Mouse (Mus musculus): ENCODE data around the gene Phf6. TPM values are rescaled to one million over a fixed set of nuclear protein-coding genes. Genes with fewer than 3 reads are reported as not detected.

Phf6 gene
- polyA plus RNA-seq, 1 experiment from 2014 or later = 35.8 TPM

- no peaks in the 10 kb centered on the region for H3K9me3 ChIP-seq
- no peak overlapping the region for H3K27ac ChIP-seq
- no peak overlapping the region for H3K9ac ChIP-seq
- H3K27me3 ChIP-seq = no peaks in the 10 kb centered on the region
- no peaks in the 10 kb centered on the region for H3K36me3 ChIP-seq
- 77% methylated on average over 1 of the region's 1 CpGs for WGBS
- no peaks in the 10 kb centered on the region for H3K4me1 ChIP-seq
- no peak overlapping the region for H3K4me3 ChIP-seq
- no peak overlapping the region for H3K4me2 ChIP-seq
- no peak for ATAC-seq (ENCODE audit: insufficient number of reproducible peaks, low FRiP score, low TSS enrichment, low read depth)
Measured at GRCm38 (mm10) chrX:52932161-52932560, 20.1 kb downstream of the Phf6 start.

- WGBS = 57% methylated on average over 2 of the region's 2 CpGs
- H3K4me1 ChIP-seq = no peaks in the 10 kb centered on the region
- no peaks in the 10 kb centered on the region for H3K9me3 ChIP-seq
- H3K9ac ChIP-seq = no peak overlapping the region
- H3K4me3 ChIP-seq = no peak overlapping the region
- ATAC-seq (ENCODE audit: insufficient number of reproducible peaks, low FRiP score, low TSS enrichment, low read depth) = no peak
- H3K27me3 ChIP-seq = no peaks in the 10 kb centered on the region
- no peaks in the 10 kb centered on the region for H3K36me3 ChIP-seq
- no peak overlapping the region for H3K4me2 ChIP-seq
- no peak overlapping the region for H3K27ac ChIP-seq
Measured at GRCm38 (mm10) chrX:52934496-52934895, 22.4 kb downstream of the Phf6 start.

- Histone ChIP-seq H3K9me3 (no peaks in the 10 kb centered on the region), H3K4me3 (no peak overlapping the region), H3K4me2 (no peak overlapping the region), H3K9ac (no peak overlapping the region), H3K27me3 (no peaks in the 10 kb centered on the region), H3K4me1 (no peaks in the 10 kb centered on the region), H3K36me3 (peaks cover 12% of the 10 kb centered on the region), H3K27ac (no peak overlapping the region)
- WGBS = 91% methylated on average over 5 of the region's 5 CpGs
- ATAC-seq (ENCODE audit: insufficient number of reproducible peaks, low FRiP score, low TSS enrichment, low read depth) = no peak
Measured at GRCm38 (mm10) chrX:52945509-52945908, 33.4 kb downstream of the Phf6 start.

- Histone ChIP-seq H3K4me2 (no peak overlapping the region), H3K36me3 (peaks cover 14% of the 10 kb centered on the region), H3K9ac (no peak overlapping the region), H3K4me3 (no peak overlapping the region), H3K9me3 (no peaks in the 10 kb centered on the region), H3K27me3 (no peaks in the 10 kb centered on the region), H3K4me1 (no peaks in the 10 kb centered on the region), H3K27ac (no peak overlapping the region)
- no peak for ATAC-seq (ENCODE audit: insufficient number of reproducible peaks, low FRiP score, low TSS enrichment, low read depth)
- 65% methylated on average over 2 of the region's 2 CpGs for WGBS
Measured at GRCm38 (mm10) chrX:52949713-52950112, 37.6 kb downstream of the Phf6 start.

GRCm38 (mm10) chrX:52956942-52957341 lies 44.9 kb downstream of the Phf6 start:
- H3K36me3 ChIP-seq = peaks cover 7% of the 10 kb centered on the region; the same call in 1 of the 2 replicates
- no peak overlapping the region for H3K4me3 ChIP-seq
- H3K9ac ChIP-seq = no peak overlapping the region
- H3K27ac ChIP-seq = no peak overlapping the region
- no peak for ATAC-seq (ENCODE audit: insufficient number of reproducible peaks, low FRiP score, low TSS enrichment, low read depth)
- no peaks in the 10 kb centered on the region for H3K27me3 ChIP-seq
- no peak overlapping the region for H3K4me2 ChIP-seq
- WGBS = 84% methylated on average over 4 of the region's 4 CpGs
- no peaks in the 10 kb centered on the region for H3K4me1 ChIP-seq
- H3K9me3 ChIP-seq = no peaks in the 10 kb centered on the region

- Histone ChIP-seq H3K27ac (no peak overlapping the region), H3K27me3 (no peaks in the 10 kb centered on the region), H3K9ac (no peak overlapping the region), H3K4me1 (no peaks in the 10 kb centered on the region), H3K4me2 (no peak overlapping the region), H3K36me3 (no peaks in the 10 kb centered on the region), H3K9me3 (no peaks in the 10 kb centered on the region), H3K4me3 (no peak overlapping the region)
- 71% methylated on average over 5 of the region's 5 CpGs for WGBS
- no peak for ATAC-seq (ENCODE audit: insufficient number of reproducible peaks, low FRiP score, low TSS enrichment, low read depth)
Measured at GRCm38 (mm10) chrX:52961559-52962110, 49.6 kb downstream of the Phf6 start.

- no peak overlapping the region for H3K27ac ChIP-seq
- no peak for ATAC-seq (ENCODE audit: insufficient number of reproducible peaks, low FRiP score, low TSS enrichment, low read depth)
- H3K9ac ChIP-seq = no peak overlapping the region
- no peaks in the 10 kb centered on the region for H3K9me3 ChIP-seq
- H3K4me3 ChIP-seq = no peak overlapping the region
- 75% methylated on average over 2 of the region's 2 CpGs for WGBS
- H3K4me1 ChIP-seq = no peaks in the 10 kb centered on the region
- H3K27me3 ChIP-seq = no peaks in the 10 kb centered on the region
- no peaks in the 10 kb centered on the region for H3K36me3 ChIP-seq
- no peak overlapping the region for H3K4me2 ChIP-seq
Measured at GRCm38 (mm10) chrX:52965149-52965548, 53.1 kb downstream of the Phf6 start.

GRCm38 (mm10) chrX:52971211-52972006 lies 59.3 kb downstream of the Phf6 start:
- H3K27ac ChIP-seq = no peak overlapping the region
- no peaks in the 10 kb centered on the region for H3K36me3 ChIP-seq
- no peak overlapping the region for H3K4me2 ChIP-seq
- WGBS = 49% methylated on average over 3 of the region's 3 CpGs
- no peaks in the 10 kb centered on the region for H3K9me3 ChIP-seq
- no peaks in the 10 kb centered on the region for H3K27me3 ChIP-seq
- no peaks in the 10 kb centered on the region for H3K4me1 ChIP-seq
- no peak overlapping the region for H3K4me3 ChIP-seq
- ATAC-seq (ENCODE audit: insufficient number of reproducible peaks, low FRiP score, low TSS enrichment, low read depth) = no peak
- no peak overlapping the region for H3K9ac ChIP-seq

- H3K27me3 ChIP-seq = no peaks in the 10 kb centered on the region
- 64% methylated on average over 1 of the region's 1 CpGs for WGBS
- no peak for ATAC-seq (ENCODE audit: insufficient number of reproducible peaks, low FRiP score, low TSS enrichment, low read depth)
Measured at GRCm38 (mm10) chrX:52972129-52972528, 60.1 kb downstream of the Phf6 start.

GRCm38 (mm10) chrX:52972680-52973079 lies 60.6 kb downstream of the Phf6 start:
- ATAC-seq (ENCODE audit: insufficient number of reproducible peaks, low FRiP score, low TSS enrichment, low read depth) = no peak
- 89% methylated on average over 1 of the region's 1 CpGs for WGBS
- H3K4me2 ChIP-seq = no peak overlapping the region
- no peak overlapping the region for H3K9ac ChIP-seq
- no peaks in the 10 kb centered on the region for H3K27me3 ChIP-seq
- H3K4me1 ChIP-seq = no peaks in the 10 kb centered on the region
- H3K4me3 ChIP-seq = no peak overlapping the region
- H3K9me3 ChIP-seq = no peaks in the 10 kb centered on the region
- H3K27ac ChIP-seq = no peak overlapping the region
- H3K36me3 ChIP-seq = no peaks in the 10 kb centered on the region

More at GRCm38 (mm10) chrX:52972129-52972528, 60.1 kb downstream of the Phf6 start:
- no peak overlapping the region for H3K27ac ChIP-seq
- no peaks in the 10 kb centered on the region for H3K36me3 ChIP-seq
- H3K4me2 ChIP-seq = no peak overlapping the region
- H3K4me1 ChIP-seq = no peaks in the 10 kb centered on the region
- H3K4me3 ChIP-seq = no peak overlapping the region
- H3K9ac ChIP-seq = no peak overlapping the region
- H3K9me3 ChIP-seq = no peaks in the 10 kb centered on the region

GRCm38 (mm10) chrX:52978576-52978975 lies 66.5 kb downstream of the Phf6 start:
- H3K4me2 ChIP-seq = no peak overlapping the region
- no peaks in the 10 kb centered on the region for H3K36me3 ChIP-seq
- no peaks in the 10 kb centered on the region for H3K4me1 ChIP-seq
- no peak overlapping the region for H3K27ac ChIP-seq
- 53% methylated on average over 1 of the region's 1 CpGs for WGBS
- no peak overlapping the region for H3K4me3 ChIP-seq
- H3K27me3 ChIP-seq = no peaks in the 10 kb centered on the region
- no peaks in the 10 kb centered on the region for H3K9me3 ChIP-seq
- no peak for ATAC-seq (ENCODE audit: insufficient number of reproducible peaks, low FRiP score, low TSS enrichment, low read depth)
- H3K9ac ChIP-seq = no peak overlapping the region

GRCm38 (mm10) chrX:52981378-52981777 lies 69.3 kb downstream of the Phf6 start:
- Histone ChIP-seq H3K4me1 (no peaks in the 10 kb centered on the region), H3K9ac (no peak overlapping the region), H3K27me3 (no peaks in the 10 kb centered on the region), H3K36me3 (no peaks in the 10 kb centered on the region), H3K4me2 (no peak overlapping the region), H3K27ac (no peak overlapping the region), H3K9me3 (no peaks in the 10 kb centered on the region), H3K4me3 (no peak overlapping the region)
- WGBS = 64% methylated on average over 3 of the region's 3 CpGs
- ATAC-seq (ENCODE audit: insufficient number of reproducible peaks, low FRiP score, low TSS enrichment, low read depth) = no peak

Data from limb, embryonic 15.5 days (tissue).